Mouse (Mus musculus) cerebellum, postnatal 14 days (tissue): ENCODE results near the gene Gtf2ird2.

ENCODE experiments used
- DNase-seq, 2 experiments: peaks; one replicate each; pipeline ENCODE4 v3.0.0; 2021; ENCODE audit warnings: mixed read lengths in 2 of 2

Gene Gtf2ird2

DNA sequence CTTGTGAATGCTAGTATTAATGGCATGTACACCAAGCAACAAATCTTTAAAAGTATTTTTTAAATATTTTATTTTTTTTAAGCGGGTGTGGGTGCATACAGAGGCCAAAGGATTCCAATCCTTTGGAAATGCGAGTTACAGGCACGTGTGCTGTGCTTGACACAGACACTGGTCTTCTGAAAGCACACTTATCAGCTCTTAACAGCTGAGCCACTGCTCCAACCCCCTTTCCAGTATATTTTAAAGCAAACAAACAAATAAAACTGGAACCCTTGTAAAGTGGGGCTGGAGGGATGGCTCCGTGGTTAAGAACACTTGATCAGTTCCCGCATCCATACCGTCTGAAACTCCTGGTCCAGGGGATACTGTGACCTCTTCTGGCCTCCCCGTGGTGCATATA is 657 bp upstream of the Gtf2ird2 start:
- no peak for DNase-seq

GRCm38 (mm10) chr5:134186059-134186458 is 2.2 kb downstream of the Gtf2ird2 start:
- no peak for DNase-seq

DNA sequence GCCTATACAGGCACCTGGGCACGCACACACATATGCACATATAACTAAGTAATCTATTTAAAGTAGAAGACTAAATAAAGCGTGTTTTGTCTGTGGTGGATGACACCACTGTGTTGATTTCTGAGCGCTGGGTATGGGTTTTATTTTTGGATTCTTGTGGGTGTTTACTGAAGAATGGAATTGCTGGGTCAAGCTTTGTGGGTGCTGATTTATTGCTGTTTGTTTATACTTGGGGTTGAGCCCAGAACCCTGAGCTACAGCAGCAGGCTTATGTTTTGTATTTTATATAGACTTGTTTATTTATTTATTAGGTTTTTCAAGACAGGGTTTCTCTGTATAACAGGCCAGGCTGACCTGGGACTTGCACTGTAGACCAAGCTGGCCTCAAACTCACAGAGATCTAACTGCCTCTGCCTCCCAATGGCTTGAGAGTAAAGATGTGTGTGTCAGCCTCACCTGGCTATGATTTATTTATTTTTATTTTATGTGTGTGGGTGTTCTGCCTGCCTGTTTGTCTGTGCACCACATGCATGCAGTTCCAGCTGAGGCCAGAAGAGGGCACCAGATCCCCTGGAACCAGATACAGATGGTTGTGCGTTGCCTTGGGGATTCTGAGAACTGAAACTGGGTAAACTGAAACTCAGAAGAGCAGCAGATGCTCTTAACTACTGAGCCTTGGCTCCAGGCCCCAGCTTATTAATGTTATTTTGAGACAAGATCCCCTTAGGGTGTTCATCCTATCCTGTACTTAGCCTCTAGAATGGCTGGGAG is 3.3 kb downstream of the Gtf2ird2 start:
- peak; percentile 61 to 81 for DNase-seq

- DNase-seq, result no peak
Measured at GRCm38 (mm10) chr5:134188571-134188970, 4.8 kb downstream of the Gtf2ird2 start.

GRCm38 (mm10) chr5:134193664-134194063 is 9.8 kb downstream of the Gtf2ird2 start:
- no peak for DNase-seq

DNA sequence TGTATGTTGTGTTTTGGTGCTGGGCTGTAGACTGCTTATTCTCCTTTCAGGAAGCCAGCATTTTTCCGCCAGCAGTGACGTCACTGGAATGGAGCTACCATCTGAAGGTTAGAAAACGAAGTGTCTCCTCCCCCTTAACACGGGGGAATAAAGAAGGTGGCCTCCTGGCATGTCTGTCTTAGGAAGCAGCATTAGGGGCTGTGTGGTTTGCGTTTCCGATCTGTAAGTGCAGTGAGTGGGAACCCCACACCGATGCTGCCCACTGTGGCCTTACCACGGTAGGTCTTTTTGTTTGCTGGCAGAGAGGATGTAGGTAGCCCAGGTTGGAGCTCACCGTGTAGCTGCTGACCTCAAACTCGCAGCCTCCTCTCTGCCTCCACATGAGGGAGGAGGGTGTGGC is 22.9 kb downstream of the Gtf2ird2 start:
- DNase-seq, result no peak

- peak; percentile 21 to 22 for DNase-seq
Measured at GRCm38 (mm10) chr5:134209931-134210554, 26.2 kb downstream of the Gtf2ird2 start.

- peak in 1 of 2 experiments; percentile 58 for DNase-seq
Measured at GRCm38 (mm10) chr5:134214021-134214806, 30.4 kb downstream of the Gtf2ird2 start.

GRCm38 (mm10) chr5:134217900-134218299 is 34.1 kb downstream of the Gtf2ird2 start:
- no peak for DNase-seq

DNA sequence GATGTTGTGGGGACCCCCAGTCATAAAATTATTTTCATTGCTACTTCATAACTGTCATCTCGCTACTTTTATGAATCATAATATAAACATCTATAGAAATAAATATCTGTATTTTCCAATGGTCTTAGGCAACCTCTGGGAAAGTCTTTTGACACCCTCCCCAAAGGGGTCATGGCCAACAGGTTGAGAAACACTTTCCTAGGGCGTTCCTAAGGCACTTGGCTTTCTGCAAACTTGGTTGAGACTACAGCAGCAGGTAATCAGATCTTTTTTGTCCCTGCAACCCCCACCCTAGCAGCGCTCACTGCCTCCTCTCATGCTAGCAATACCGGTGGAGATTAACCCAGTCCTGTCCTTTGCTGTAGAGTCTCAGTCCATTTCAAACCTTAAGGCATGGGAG is 37.5 kb downstream of the Gtf2ird2 start:
- no peak for DNase-seq

DNA sequence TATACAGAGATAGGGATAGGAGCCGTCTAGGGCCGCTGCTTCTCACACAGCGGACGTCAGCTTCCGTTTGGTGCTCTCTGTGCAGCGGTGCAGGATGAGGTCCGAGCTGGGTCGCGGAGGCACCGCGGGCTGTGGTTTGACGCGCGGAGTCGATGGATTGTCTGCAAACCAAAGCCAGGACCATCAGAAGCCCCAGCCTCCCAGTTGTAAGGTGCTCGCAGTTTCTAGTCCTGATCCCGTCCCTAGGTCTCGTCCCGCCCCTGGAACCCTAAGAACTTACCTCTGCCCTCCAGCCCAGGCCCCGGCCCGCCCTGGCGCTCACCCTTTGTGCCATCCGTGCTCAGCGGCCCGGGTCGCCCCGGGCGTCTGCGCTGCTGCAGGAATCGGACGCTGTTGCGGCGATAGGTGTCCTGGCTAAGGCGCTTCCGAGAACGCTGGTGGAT is 37.9 kb downstream of the Gtf2ird2 start:
- DNase-seq, result no peak

DNA sequence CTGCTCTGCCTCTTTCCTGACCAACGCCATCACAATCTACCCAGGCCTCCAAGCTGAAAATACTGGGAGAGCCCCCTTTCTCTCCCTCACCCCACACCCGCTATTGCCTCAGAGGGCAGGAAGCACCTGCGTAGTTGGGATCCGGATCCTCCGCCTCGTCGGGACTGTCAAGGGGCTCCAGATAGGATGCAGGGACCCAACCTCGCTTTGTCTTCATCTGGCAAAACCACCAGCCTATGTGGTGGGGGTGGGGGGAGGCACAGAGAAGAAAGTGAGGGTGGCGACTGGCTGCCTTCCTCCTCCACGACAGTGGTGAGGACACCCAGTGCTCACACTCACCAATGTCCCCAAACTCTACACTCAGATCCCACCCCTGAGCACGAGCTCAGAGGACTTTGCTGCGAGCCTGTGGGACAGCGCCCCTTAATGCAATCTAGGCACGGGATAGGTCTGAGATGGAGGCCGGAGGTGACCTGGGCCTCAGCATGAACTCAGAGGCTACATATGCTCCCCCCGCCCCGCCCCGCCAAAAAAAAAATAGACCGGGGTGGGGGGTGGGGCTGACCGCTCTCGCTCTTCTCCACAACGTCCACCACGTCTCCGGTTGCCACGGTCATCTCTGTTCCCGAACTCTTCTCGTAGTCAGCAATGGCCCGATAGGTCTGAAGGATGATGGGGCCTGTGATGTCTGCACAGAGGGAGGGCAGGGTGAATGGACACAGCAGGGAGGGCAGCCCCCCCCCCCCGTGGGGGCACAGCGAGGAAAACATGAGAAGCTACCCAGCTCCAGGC is 41.5 kb downstream of the Gtf2ird2 start:
- DNase-seq, result no peak

- no peak for DNase-seq
Measured at GRCm38 (mm10) chr5:134226946-134227345, 43.1 kb downstream of the Gtf2ird2 start.

DNA sequence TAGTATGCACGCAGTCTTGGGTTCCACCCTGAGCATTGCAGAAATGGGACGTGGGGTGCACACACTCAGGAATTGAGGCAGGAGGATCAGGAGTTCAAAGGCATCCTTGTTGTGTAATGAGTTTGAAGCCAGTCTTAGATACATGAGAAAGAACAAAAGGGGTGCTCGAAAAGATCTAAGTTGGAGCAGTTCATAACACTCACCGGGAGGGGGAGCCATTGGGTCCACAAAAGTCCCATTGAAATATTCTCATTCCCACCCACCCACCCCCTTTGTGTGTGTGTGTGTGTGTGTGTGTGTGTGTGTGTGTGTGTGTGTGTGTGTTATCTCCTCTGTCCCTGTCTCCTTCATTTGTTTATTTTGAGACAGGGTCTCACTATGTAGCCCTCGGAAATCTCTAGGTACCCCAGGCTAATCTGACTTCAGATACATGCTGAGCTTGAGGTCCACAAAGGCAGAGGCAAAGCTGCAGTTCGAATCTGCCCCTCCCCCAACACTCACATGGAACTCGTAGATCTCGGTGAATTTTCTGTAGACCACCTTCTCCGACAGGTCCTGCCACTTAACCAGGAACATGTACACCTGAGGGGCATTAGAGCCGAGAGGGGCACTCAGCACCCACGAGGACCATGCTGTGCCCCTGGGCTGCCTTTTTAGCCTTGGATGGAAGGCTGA is 43.9 kb downstream of the Gtf2ird2 start:
- DNase-seq, result peak in 1 of 2 experiments; percentile 45

DNA sequence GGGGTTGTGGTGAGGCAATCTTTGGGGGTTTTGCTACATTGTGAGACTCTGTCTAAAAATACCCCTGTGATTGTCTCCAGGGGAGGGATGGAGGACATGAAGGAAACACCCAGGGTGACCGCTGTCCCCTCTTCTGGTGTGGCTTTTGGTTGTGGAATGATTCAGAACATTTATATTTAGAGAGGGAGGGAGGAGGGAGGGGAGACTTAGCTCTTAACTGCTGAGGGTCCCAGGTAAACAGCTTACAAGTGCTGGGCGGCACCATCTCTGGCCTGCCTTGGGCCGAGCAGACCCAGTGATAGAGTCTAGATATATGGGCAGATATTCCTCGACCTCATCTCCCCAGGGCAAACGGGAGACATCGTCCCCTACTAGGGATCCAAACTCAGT is 44.4 kb downstream of the Gtf2ird2 start:
- DNase-seq, result no peak

DNA sequence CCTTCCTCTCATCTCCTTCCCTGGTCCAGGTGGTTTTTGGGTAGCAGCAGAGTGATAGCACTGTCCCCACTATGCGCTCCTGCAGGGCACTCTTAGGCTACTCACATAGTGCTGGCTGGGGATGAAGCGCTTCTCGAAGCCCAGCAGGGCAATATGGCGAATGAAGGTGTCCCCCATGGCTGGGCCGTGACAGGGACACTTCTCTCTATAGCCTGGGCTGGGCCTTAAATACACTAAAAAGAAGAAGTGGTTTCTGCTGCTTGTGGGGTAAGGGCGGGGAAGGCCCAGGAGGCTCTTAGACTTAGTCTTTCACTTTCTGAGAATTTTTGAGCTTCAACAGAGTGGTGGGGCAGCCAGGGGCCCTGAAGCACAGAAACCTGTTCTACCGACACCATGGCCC is 45.6 kb downstream of the Gtf2ird2 start, which contains the start of gene Ncf1:
Gene Ncf1, minus strand, starts transcription at position 235 of the 400 bp plus-strand sequence.
- DNase-seq, result no peak

DNA sequence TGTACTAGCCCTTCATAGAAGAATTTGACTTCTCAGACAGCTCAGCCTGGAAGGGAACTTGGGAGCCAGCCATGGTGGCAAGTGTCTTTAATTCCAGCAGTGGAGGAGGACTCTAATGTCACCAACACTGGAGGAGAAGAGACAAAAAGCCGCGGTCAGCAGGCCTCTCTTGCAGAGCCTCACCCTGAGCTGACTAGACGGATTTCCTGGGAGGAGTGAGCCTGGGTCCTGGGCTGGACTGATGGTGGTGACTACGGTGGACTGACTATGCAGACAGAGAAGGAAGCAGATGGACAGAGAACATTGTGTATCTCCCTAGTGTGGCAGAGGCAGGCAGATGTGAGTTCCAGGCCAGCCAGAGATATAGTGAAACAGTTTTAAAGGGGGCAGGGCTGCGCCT is 47.6 kb downstream of the Gtf2ird2 start:
- DNase-seq, result no peak

DNA sequence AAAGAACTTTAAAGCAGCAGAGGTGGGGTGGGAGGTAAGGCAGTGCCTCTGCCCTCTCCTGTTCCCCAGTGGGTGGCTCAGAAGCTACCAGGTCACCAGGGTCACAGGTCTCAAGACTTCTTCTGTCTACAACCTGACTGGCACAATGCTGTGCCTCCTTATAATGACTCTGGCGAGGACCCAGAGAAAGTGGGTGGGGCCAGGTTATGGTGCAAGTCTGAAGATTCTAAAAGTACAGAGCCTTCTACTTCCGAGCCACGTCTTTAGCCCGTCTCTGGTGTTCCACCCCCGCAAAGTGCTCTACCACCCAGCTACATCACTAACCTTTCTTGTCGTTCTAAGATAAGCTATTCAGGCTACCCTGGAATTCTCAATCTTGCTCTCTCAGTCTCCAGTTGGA is 48.3 kb downstream of the Gtf2ird2 start:
- no peak for DNase-seq

- no peak for DNase-seq
Measured at GRCm38 (mm10) chr5:134232568-134232967, 48.7 kb downstream of the Gtf2ird2 start.

DNA sequence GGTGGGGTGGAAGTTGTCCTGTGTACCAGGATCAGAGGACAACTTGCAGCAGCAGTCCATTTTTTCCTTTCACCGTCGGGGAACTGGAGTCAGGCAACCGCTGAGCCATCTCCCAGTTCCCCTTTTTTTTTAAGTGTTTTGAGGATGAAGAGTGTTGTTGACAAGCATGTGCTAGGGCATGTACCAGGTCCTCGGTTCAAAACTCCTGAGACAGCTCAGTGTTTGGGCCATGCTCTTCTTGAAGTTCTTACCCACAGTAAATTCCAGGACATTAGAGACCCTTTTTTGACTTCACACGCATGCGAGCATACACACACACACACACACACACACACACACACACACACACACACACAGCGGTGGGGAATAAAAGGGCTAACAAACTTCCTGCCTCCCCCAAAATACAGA is 49.4 kb downstream of the Gtf2ird2 start:
- DNase-seq, result no peak

- no peak for DNase-seq
Measured at GRCm38 (mm10) chr5:134234205-134234604, 50.4 kb downstream of the Gtf2ird2 start.

GRCm38 (mm10) chr5:134235111-134235510 is 51.3 kb downstream of the Gtf2ird2 start:
- peak; percentile 52 to 68 for DNase-seq
